Mouse (Mus musculus): ENCODE data around the gene Lrrc8c. TPM values are rescaled to one million over a fixed set of nuclear protein-coding genes. Genes with fewer than 3 reads are reported as not detected.

Gene Lrrc8c
- 8.4 and 9.4 TPM in 2 replicates for total RNA-seq (2012; rRNA removed)

DNA sequence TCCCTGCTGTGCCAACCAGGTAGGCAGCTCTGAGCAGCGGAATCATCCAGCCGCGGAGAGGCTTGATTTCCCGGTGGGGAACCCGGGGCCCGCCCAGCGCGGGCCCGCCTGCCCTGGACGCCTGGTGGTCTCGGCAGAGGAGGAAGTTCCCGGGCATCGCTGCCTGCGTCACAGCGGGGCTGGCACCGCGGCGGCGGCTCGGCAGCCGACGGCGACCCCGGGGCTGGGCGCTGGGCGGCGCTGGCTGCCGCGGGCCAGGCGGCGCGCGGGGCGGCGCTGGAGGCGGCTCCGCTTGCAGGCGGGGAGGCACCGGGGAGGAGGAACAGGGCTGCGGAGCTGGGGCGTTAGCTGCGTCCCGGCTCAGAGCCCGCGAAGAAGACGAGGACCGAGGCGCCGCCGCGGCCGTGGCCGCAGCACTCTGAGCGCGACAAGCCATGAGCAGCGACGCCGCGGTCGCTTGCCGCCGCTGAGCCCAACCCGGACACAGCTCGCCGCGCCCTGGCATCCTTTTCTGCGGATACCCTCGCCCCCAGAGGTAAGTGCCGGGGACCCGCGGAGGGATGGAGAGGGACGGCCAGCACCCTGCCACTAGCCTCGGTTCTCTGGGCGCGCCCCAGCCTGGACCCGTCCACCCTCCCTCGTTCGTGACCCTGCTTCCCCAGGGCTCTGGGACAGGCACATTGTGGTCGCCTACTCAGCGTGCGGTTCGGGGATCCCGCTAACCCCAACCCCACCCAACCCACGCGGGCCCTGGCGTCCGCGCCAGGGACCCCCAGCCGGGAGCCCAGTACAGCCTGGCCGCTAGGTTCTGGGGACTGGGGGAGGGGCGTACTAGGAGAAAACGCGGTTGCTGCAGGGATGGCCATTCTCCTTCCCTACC, at the start of gene Lrrc8c:
Gene Lrrc8c, plus strand, starts transcription at position 293 of the 880 bp plus-strand sequence.
- Histone ChIP-seq H3K9me3 (ENCODE audit: control insufficient read depth, insufficient read depth, low read depth, low read length) (no peaks in the 10 kb centered on the region), H3K4me1 (ENCODE audit: control insufficient read depth in 2 of 2, insufficient read depth in 2 of 2, low read length in 2 of 2, poor library complexity in 1 of 2) (no peaks in the 10 kb centered on the region), H3K4me3 (ENCODE audit: insufficient read depth in 1 of 2, low read depth in 1 of 2, low read length in 2 of 2, poor library complexity in 1 of 2, severe bottlenecking in 1 of 2) (peak within 1 kb of the TSS; percentile 68 to 98), H3K9ac (ENCODE audit: insufficient read depth, low read depth, low read length, poor library complexity, severe bottlenecking) (peak within 1 kb of the TSS; percentile 60), H3K27ac (ENCODE audit: insufficient read depth, low read depth, low read length, poor library complexity, severe bottlenecking) (no peak within 1 kb of the TSS), H3K36me3 (ENCODE audit: control insufficient read depth, insufficient read depth, low read length, poor library complexity, severe bottlenecking) (no peaks in the 10 kb centered on the region)
- no peak for DNase-seq (ENCODE audit: low read depth, low spot score)
- TF ChIP-seq CHD2 (IDR thresholded peaks at IDR 0.05; ENCODE audit: low read depth, low read length) (no peak), ZC3H11A (IDR thresholded peaks at IDR 0.05; ENCODE audit: borderline replicate concordance, low read depth, low read length) (no peak), MAFK (IDR thresholded peaks at IDR 0.05; ENCODE audit: insufficient read depth, low read depth, low read length) (no peak), HCFC1 (IDR thresholded peaks at IDR 0.05; ENCODE audit: borderline replicate concordance, insufficient read depth, low read length) (no peak), ZNF384 (IDR thresholded peaks at IDR 0.05; ENCODE audit: low read depth, low read length) (no peak)
- in situ Hi-C loops (cut with MboI; ENCODE audit: low sequenced_read_pairs in 2 of 2, unreplicated experiment in 2 of 2): no loop called here

DNA sequence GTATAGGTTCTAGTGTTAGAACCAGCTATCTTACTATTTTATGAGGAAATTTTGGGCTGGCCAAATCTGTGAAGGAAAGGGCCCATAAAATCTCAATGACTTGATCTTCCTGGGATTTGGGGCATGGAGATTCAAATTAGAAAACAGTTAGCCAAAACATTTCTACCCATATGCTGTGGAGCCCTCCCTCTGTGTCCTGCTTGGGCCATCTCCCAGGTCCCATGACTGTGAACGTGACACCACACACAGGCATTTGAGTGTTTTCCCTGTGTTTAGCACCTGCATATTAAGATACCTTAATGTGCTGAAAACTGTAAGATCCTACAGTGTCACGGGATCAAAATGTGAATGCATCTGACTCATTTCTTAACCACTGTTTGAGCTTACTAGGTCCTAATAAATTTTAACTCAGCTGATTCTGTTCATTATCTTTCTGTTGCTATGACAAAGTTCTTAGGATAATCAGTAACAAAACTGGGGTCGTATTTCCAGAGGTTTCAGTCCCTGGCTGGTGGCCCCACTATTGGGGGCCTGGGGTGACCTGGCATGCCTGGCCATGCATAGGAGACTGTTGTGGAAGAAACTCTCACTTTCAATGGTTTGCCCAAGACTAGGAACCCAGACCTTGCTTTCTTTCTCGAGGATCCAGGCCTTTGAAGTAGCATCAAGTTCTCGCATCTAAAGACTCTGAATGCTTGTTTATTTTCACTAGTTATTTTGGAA, 46.0 kb upstream of the Lrrc8c start:
- Histone ChIP-seq H3K9me3 (ENCODE audit: control insufficient read depth, insufficient read depth, low read depth, low read length) (no peaks in the 10 kb centered on the region), H3K4me1 (ENCODE audit: control insufficient read depth in 2 of 2, insufficient read depth in 2 of 2, low read length in 2 of 2, poor library complexity in 1 of 2) (no peaks in the 10 kb centered on the region), H3K27ac (ENCODE audit: insufficient read depth, low read depth, low read length, poor library complexity, severe bottlenecking) (no peak overlapping the region), H3K36me3 (ENCODE audit: control insufficient read depth, insufficient read depth, low read length, poor library complexity, severe bottlenecking) (no peaks in the 10 kb centered on the region), H3K4me3 (ENCODE audit: insufficient read depth in 1 of 2, low read depth in 1 of 2, low read length in 2 of 2, poor library complexity in 1 of 2, severe bottlenecking in 1 of 2) (no peak overlapping the region), H3K9ac (ENCODE audit: insufficient read depth, low read depth, low read length, poor library complexity, severe bottlenecking) (no peak overlapping the region)
- in situ Hi-C loops (cut with MboI; ENCODE audit: low sequenced_read_pairs in 2 of 2, unreplicated experiment in 2 of 2): no loop called here
- no peak for DNase-seq (ENCODE audit: low read depth, low spot score)
- TF ChIP-seq ZC3H11A (IDR thresholded peaks at IDR 0.05; ENCODE audit: borderline replicate concordance, low read depth, low read length) (no peak), ZNF384 (IDR thresholded peaks at IDR 0.05; ENCODE audit: low read depth, low read length) (no peak), CHD2 (IDR thresholded peaks at IDR 0.05; ENCODE audit: low read depth, low read length) (no peak), HCFC1 (IDR thresholded peaks at IDR 0.05; ENCODE audit: borderline replicate concordance, insufficient read depth, low read length) (no peak), MAFK (IDR thresholded peaks at IDR 0.05; ENCODE audit: insufficient read depth, low read depth, low read length) (no peak)

DNA sequence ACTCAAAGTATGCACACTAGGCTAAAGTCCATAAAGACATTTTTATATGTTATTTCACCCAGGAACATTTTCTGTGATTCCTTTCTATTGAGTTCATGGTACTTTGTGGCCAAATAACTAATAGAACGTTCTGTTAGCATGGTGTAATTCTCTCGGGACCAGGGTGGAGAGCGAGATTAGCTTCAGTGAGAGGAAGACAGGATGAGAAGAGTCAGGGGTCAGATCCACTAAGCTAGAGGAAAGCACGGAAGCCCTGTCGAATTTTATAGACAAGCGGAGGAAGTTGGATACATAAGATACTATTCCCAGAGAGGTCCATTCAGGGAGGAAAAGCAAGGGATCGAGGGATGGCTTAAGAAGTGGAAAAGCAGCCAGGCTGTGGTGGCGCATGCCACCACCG, 41.7 kb upstream of the Lrrc8c start:
- in situ Hi-C loops (cut with MboI; ENCODE audit: low sequenced_read_pairs in 2 of 2, unreplicated experiment in 2 of 2): no loop called here
- DNase-seq (ENCODE audit: low read depth, low spot score): no peak
- H3K9me3 ChIP-seq (ENCODE audit: control insufficient read depth, insufficient read depth, low read depth, low read length): no peaks in the 10 kb centered on the region
- no peaks in the 10 kb centered on the region for H3K4me1 ChIP-seq (ENCODE audit: control insufficient read depth in 2 of 2, insufficient read depth in 2 of 2, low read length in 2 of 2, poor library complexity in 1 of 2)
- TF ChIP-seq CHD2 (IDR thresholded peaks at IDR 0.05; ENCODE audit: low read depth, low read length) (no peak), HCFC1 (IDR thresholded peaks at IDR 0.05; ENCODE audit: borderline replicate concordance, insufficient read depth, low read length) (no peak), ZNF384 (IDR thresholded peaks at IDR 0.05; ENCODE audit: low read depth, low read length) (no peak), MAFK (IDR thresholded peaks at IDR 0.05; ENCODE audit: insufficient read depth, low read depth, low read length) (no peak), ZC3H11A (IDR thresholded peaks at IDR 0.05; ENCODE audit: borderline replicate concordance, low read depth, low read length) (no peak)
- no peak overlapping the region for H3K4me3 ChIP-seq (ENCODE audit: insufficient read depth in 1 of 2, low read depth in 1 of 2, low read length in 2 of 2, poor library complexity in 1 of 2, severe bottlenecking in 1 of 2)
- no peak overlapping the region for H3K9ac ChIP-seq (ENCODE audit: insufficient read depth, low read depth, low read length, poor library complexity, severe bottlenecking)
- no peaks in the 10 kb centered on the region for H3K36me3 ChIP-seq (ENCODE audit: control insufficient read depth, insufficient read depth, low read length, poor library complexity, severe bottlenecking)
- H3K27ac ChIP-seq (ENCODE audit: insufficient read depth, low read depth, low read length, poor library complexity, severe bottlenecking): no peak overlapping the region

DNA sequence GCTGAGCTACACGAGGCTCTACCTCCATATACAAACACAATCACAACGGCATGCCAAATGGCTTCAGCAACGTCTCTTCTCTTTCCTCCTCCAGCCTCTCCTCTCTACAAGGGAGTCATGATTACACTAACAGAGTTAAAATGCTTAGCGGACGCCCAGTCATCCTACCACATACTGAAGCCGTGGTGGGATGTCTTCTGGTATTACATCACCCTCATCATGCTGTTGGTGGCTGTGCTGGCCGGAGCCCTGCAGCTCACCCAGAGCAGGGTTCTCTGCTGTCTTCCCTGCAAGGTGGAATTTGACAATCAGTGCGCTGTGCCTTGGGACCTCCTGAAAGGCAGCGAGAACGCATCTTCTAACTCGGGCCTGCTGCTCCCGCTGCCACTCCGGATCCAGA, 39.5 kb upstream of the Lrrc8c start:
- no peak overlapping the region for H3K9ac ChIP-seq (ENCODE audit: insufficient read depth, low read depth, low read length, poor library complexity, severe bottlenecking)
- no peak overlapping the region for H3K27ac ChIP-seq (ENCODE audit: insufficient read depth, low read depth, low read length, poor library complexity, severe bottlenecking)
- in situ Hi-C loops (cut with MboI; ENCODE audit: low sequenced_read_pairs in 2 of 2, unreplicated experiment in 2 of 2): no loop called here
- no peak for DNase-seq (ENCODE audit: low read depth, low spot score)
- H3K36me3 ChIP-seq (ENCODE audit: control insufficient read depth, insufficient read depth, low read length, poor library complexity, severe bottlenecking): no peaks in the 10 kb centered on the region
- TF ChIP-seq ZC3H11A (IDR thresholded peaks at IDR 0.05; ENCODE audit: borderline replicate concordance, low read depth, low read length) (no peak), HCFC1 (IDR thresholded peaks at IDR 0.05; ENCODE audit: borderline replicate concordance, insufficient read depth, low read length) (no peak), CHD2 (IDR thresholded peaks at IDR 0.05; ENCODE audit: low read depth, low read length) (no peak), ZNF384 (IDR thresholded peaks at IDR 0.05; ENCODE audit: low read depth, low read length) (no peak), MAFK (IDR thresholded peaks at IDR 0.05; ENCODE audit: insufficient read depth, low read depth, low read length) (no peak)
- no peaks in the 10 kb centered on the region for H3K4me1 ChIP-seq (ENCODE audit: control insufficient read depth in 2 of 2, insufficient read depth in 2 of 2, low read length in 2 of 2, poor library complexity in 1 of 2)
- H3K9me3 ChIP-seq (ENCODE audit: control insufficient read depth, insufficient read depth, low read depth, low read length): no peaks in the 10 kb centered on the region
- peak overlapping the region in 1 of 2 experiments; percentile 45; a peak in 1 of 4 replicates for H3K4me3 ChIP-seq (ENCODE audit: insufficient read depth in 1 of 2, low read depth in 1 of 2, low read length in 2 of 2, poor library complexity in 1 of 2, severe bottlenecking in 1 of 2)
